Mouse (Mus musculus) hindbrain, embryonic 16.5 days (tissue): ENCODE data around the gene Rasgef1b. TPM values are rescaled to one million over a fixed set of nuclear protein-coding genes. Genes with fewer than 3 reads are reported as not detected.

Experiments used
- ATAC-seq: fragments of 200-750 bp; cut with Nextera tagmentation; 2 replicates; pipeline ENCODE4 v1.8.0; 2017; ENCODE audit warnings: moderate TSS enrichment, moderate library complexity
- H3K27ac ChIP-seq: fragments of 300-500 bp; sonication (generic); 2 replicates; pipeline ENCODE4 v1.5.1; 2014; ENCODE audit warnings: low read depth, mild to moderate bottlenecking, control low read depth, low read length, moderate library complexity
- H3K27me3 ChIP-seq: fragments of 300-500 bp; sonication (generic); replicated peaks from 2 replicates; pipeline ENCODE4 v1.6.1; 2014; ENCODE audit warnings: low read length; ENCODE audit not compliant: control insufficient read depth, insufficient read depth
- H3K36me3 ChIP-seq: fragments of 300-500 bp; sonication (generic); 2 replicates; pipeline ENCODE4 v1.6.1; 2014; ENCODE audit warnings: mild to moderate bottlenecking, low read length, moderate library complexity, mixed read lengths; ENCODE audit not compliant: control insufficient read depth, insufficient read depth
- H3K4me1 ChIP-seq: fragments of 300-500 bp; sonication (generic); 2 replicates; pipeline ENCODE4 v1.6.1; 2014; ENCODE audit warnings: low read depth, low read length; ENCODE audit not compliant: control insufficient read depth, insufficient read depth
- H3K4me2 ChIP-seq: fragments of 300-500 bp; sonication (generic); 2 replicates; pipeline ENCODE4 v1.6.1; 2014; ENCODE audit warnings: mild to moderate bottlenecking, low read length, control low read depth, moderate library complexity
- H3K4me3 ChIP-seq: fragments of 300-500 bp; sonication (generic); 2 replicates; pipeline ENCODE4 v1.5.1; 2014; ENCODE audit warnings: mild to moderate bottlenecking, low read length, control low read depth, moderate library complexity
- H3K9ac ChIP-seq: fragments of 300-500 bp; sonication (generic); 2 replicates; pipeline ENCODE4 v1.6.1; 2014; ENCODE audit warnings: low read depth, mild to moderate bottlenecking, control low read depth, low read length, moderate library complexity
- H3K9me3 ChIP-seq: fragments of 300-500 bp; sonication (generic); 2 replicates; pipeline ENCODE4 v1.6.1; 2014; ENCODE audit warnings: mild to moderate bottlenecking, low read length, moderate library complexity; ENCODE audit not compliant: control insufficient read depth
- WGBS: fragments of 180-500 bp; shearing (Covaris S2); extraction: QIAGEN DNeasy Blood & Tissue Kit; methylation state at CpG from one replicate; pipeline ENCODE4 v1.1.7; 2014; 5-methylcytosine and 5-hydroxymethylcytosine counted together
- polyA plus RNA-seq: library from polyadenylated mRNA; unstranded; fragments of >200 nt; fragmentation: Nextera tagmentation; extraction: Ambion mirVana; gene quantifications from 2 replicates; pipeline ENCODE4 v1.2.1, GENCODE M21; 2015

Gene Rasgef1b
- polyA plus RNA-seq, 1 experiment from 2014 or later, result 43.5 TPM

GRCm38 (mm10) chr5:99687894-99688293 lies 41.0 kb downstream of the Rasgef1b start:
- ATAC-seq, result no peak
- no peaks in the 10 kb centered on the region for H3K9me3 ChIP-seq

DNA sequence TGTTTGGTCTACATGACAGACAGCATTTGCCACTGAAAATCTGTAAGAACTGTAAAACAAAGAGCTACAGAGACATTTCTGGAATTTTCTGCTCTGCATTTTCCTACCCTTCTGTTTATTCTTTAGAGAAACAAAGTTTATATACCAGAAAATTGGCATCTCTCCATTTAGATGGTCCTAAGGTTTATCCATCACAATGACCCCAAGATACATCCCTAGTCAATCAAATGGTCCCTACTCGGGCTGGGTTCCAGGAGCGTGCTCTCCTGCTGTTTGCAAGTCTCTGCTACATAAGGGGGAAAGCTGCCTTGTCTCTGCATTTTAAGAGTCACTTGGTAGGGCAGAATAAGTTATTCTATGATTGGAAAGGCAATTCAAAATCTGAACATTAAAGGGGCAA lies 44.8 kb downstream of the Rasgef1b start:
- no peak overlapping the region for H3K4me3 ChIP-seq
- H3K36me3 ChIP-seq, result no peaks in the 10 kb centered on the region
- no peak overlapping the region for H3K4me2 ChIP-seq
- ATAC-seq, result no peak
- H3K9ac ChIP-seq, result no peak overlapping the region
- no peaks in the 10 kb centered on the region for H3K27me3 ChIP-seq
- no peaks in the 10 kb centered on the region for H3K4me1 ChIP-seq
- 55% methylated on average over 2 of the region's 2 CpGs for WGBS
- H3K9me3 ChIP-seq, result no peaks in the 10 kb centered on the region
- no peak overlapping the region for H3K27ac ChIP-seq

More at GRCm38 (mm10) chr5:99687894-99688293, 41.0 kb downstream of the Rasgef1b start:
- Histone ChIP-seq H3K4me2 (no peak overlapping the region), H3K9ac (no peak overlapping the region), H3K4me1 (no peaks in the 10 kb centered on the region), H3K36me3 (no peaks in the 10 kb centered on the region), H3K27ac (no peak overlapping the region), H3K27me3 (no peaks in the 10 kb centered on the region), H3K4me3 (no peak overlapping the region)
- WGBS, result 39% methylated on average over 6 of the region's 6 CpGs

- ATAC-seq, result peak; percentile 58; the same call in 1 of the 2 replicates
- Histone ChIP-seq H3K4me2 (no peak overlapping the region), H3K27ac (no peak overlapping the region), H3K4me1 (no peaks in the 10 kb centered on the region), H3K4me3 (no peak overlapping the region), H3K36me3 (no peaks in the 10 kb centered on the region), H3K9ac (no peak overlapping the region), H3K9me3 (no peaks in the 10 kb centered on the region), H3K27me3 (no peaks in the 10 kb centered on the region)
- WGBS, result 56% methylated on average over 9 of the region's 9 CpGs
These were observed 58.8 kb downstream of the Rasgef1b start for GRCm38 (mm10) chr5:99669971-99670571.

DNA sequence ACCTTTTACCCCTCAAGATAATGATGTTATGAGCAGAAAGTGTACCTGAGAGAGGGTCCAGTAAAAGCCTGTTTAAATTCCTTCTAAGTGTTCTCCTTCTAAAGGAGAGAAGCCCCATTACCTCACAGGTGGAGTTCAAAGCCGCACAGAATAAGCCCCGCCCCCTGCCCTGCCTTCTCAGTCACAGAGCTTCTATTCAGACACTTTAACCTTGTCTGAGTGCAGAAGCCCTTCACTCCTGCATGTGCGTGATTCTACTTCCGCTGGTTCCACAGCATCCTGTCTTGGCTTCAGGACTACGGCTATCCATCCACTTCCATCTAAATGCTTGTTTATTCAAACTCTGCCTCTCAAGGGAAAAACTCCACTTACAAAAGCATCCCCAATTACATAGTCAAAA lies 72.8 kb downstream of the Rasgef1b start:
- H3K4me3 ChIP-seq, result no peak overlapping the region
- H3K27ac ChIP-seq, result no peak overlapping the region
- no peak for ATAC-seq
- H3K9ac ChIP-seq, result no peak overlapping the region
- H3K4me1 ChIP-seq, result 0 out of 2 replicates have a peak, but pooled peaks cover 2% of the 10 kb centered on the region
- H3K36me3 ChIP-seq, result no peaks in the 10 kb centered on the region
- H3K9me3 ChIP-seq, result no peaks in the 10 kb centered on the region
- no peak overlapping the region for H3K4me2 ChIP-seq
- 67% methylated on average over 5 of the region's 5 CpGs for WGBS
- H3K27me3 ChIP-seq, result no peaks in the 10 kb centered on the region

DNA sequence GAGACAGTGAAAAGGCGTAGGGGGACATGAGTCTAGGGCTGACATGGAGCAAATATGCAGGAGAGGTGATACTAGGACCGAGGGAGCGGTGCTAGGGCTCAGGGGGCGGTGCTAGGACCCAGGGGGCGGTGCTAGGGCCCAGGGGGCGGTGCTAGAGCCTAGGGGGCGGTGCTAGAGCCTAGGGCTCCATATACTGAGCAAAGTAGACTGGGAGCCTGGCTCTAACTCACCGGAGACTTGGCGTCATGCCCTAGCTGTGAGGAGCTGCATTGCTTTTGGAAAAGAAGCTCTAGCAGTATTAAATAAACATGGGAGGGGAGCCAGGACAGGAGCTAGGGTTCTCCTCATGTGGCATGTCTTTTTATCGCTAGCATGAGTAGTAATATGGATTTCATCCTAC lies 75.9 kb downstream of the Rasgef1b start:
- no peaks in the 10 kb centered on the region for H3K9me3 ChIP-seq
- 0 out of 2 replicates have a peak, but pooled peaks cover 2% of the 10 kb centered on the region for H3K4me1 ChIP-seq
- H3K27me3 ChIP-seq, result no peaks in the 10 kb centered on the region
- H3K27ac ChIP-seq, result no peak overlapping the region
- no peak overlapping the region for H3K4me2 ChIP-seq
- ATAC-seq, result no peak
- H3K4me3 ChIP-seq, result no peak overlapping the region
- no peaks in the 10 kb centered on the region for H3K36me3 ChIP-seq
- H3K9ac ChIP-seq, result no peak overlapping the region
- WGBS, result 75% methylated on average over 10 of the region's 10 CpGs

GRCm38 (mm10) chr5:99641407-99641806 lies 87.5 kb downstream of the Rasgef1b start:
- Histone ChIP-seq H3K4me3 (no peak overlapping the region), H3K4me1 (peaks cover 4% of the 10 kb centered on the region; the same call in 1 of the 2 replicates), H3K27me3 (no peaks in the 10 kb centered on the region), H3K27ac (no peak overlapping the region), H3K4me2 (no peak overlapping the region), H3K36me3 (no peaks in the 10 kb centered on the region), H3K9ac (no peak overlapping the region), H3K9me3 (no peaks in the 10 kb centered on the region)
- WGBS, result 94% methylated on average over 6 of the region's 6 CpGs
- ATAC-seq, result no peak

- Histone ChIP-seq H3K27me3 (no peaks in the 10 kb centered on the region), H3K4me3 (no peak overlapping the region), H3K4me1 (no peaks in the 10 kb centered on the region), H3K27ac (no peak overlapping the region), H3K9ac (no peak overlapping the region), H3K4me2 (no peak overlapping the region), H3K9me3 (no peaks in the 10 kb centered on the region), H3K36me3 (no peaks in the 10 kb centered on the region)
- no peak for ATAC-seq
- WGBS, result 42% methylated on average over 7 of the region's 7 CpGs
These were observed 92.3 kb downstream of the Rasgef1b start for GRCm38 (mm10) chr5:99636575-99636974.

GRCm38 (mm10) chr5:99634010-99634541 lies 94.8 kb downstream of the Rasgef1b start:
- ATAC-seq, result no peak
- 82% methylated on average over 8 of the region's 8 CpGs for WGBS
- no peak overlapping the region for H3K27ac ChIP-seq
- H3K4me3 ChIP-seq, result no peak overlapping the region
- no peak overlapping the region for H3K4me2 ChIP-seq
- no peaks in the 10 kb centered on the region for H3K36me3 ChIP-seq
- H3K9ac ChIP-seq, result no peak overlapping the region
- H3K27me3 ChIP-seq, result no peaks in the 10 kb centered on the region
- no peaks in the 10 kb centered on the region for H3K9me3 ChIP-seq
- no peaks in the 10 kb centered on the region for H3K4me1 ChIP-seq

- H3K4me2 ChIP-seq, result no peak overlapping the region
- no peaks in the 10 kb centered on the region for H3K27me3 ChIP-seq
- no peak overlapping the region for H3K9ac ChIP-seq
- no peaks in the 10 kb centered on the region for H3K36me3 ChIP-seq
- no peaks in the 10 kb centered on the region for H3K4me1 ChIP-seq
- 97% methylated on average over 1 of the region's 1 CpGs for WGBS
- no peak for ATAC-seq
- H3K9me3 ChIP-seq, result no peaks in the 10 kb centered on the region
- no peak overlapping the region for H3K4me3 ChIP-seq
- H3K27ac ChIP-seq, result no peak overlapping the region
These were observed 95.3 kb downstream of the Rasgef1b start for GRCm38 (mm10) chr5:99633548-99633947.
